Mouse (Mus musculus): ENCODE measurements at regions not wholly inside any gene's neighbourhood (a gene's known extent, or its start where the extent isn't known, plus 50 kb on each side); places are given as distances from the start of the nearest gene placed in this dataset.

- no peak for TF ChIP-seq GATA1 (IDR thresholded peaks at IDR 0.05; ENCODE audit: low read length)
Observed at GRCm38 (mm10) chr13:43903391-43903790, 118.8 kb downstream of the Cd83 start.

- TF ChIP-seq GATA1 (IDR thresholded peaks at IDR 0.05; ENCODE audit: low read length) = no peak
Observed at GRCm38 (mm10) chr13:43904291-43904690, 119.7 kb downstream of the Cd83 start.

GRCm38 (mm10) chr13:43906241-43906640 lies 121.7 kb downstream of the Cd83 start:
- TF ChIP-seq GATA1 (IDR thresholded peaks at IDR 0.05; ENCODE audit: low read length) = no peak

GRCm38 (mm10) chr13:43907425-43907824 lies 122.8 kb downstream of the Cd83 start:
- no peak for TF ChIP-seq GATA1 (IDR thresholded peaks at IDR 0.05; ENCODE audit: low read length)

- peak; percentile 37 for TF ChIP-seq GATA1 (IDR thresholded peaks at IDR 0.05; ENCODE audit: low read length)
Observed at GRCm38 (mm10) chr13:43908041-43908644, 123.6 kb downstream of the Cd83 start.

- TF ChIP-seq GATA1 (IDR thresholded peaks at IDR 0.05; ENCODE audit: low read length) = no peak
Observed at GRCm38 (mm10) chr13:43909933-43910332, 125.4 kb downstream of the Cd83 start.

GRCm38 (mm10) chr13:43913476-43913875 lies 128.9 kb downstream of the Cd83 start:
- no peak for TF ChIP-seq GATA1 (IDR thresholded peaks at IDR 0.05; ENCODE audit: low read length)

- no peak for TF ChIP-seq GATA1 (IDR thresholded peaks at IDR 0.05; ENCODE audit: low read length)
Observed at GRCm38 (mm10) chr13:43919781-43920420, 135.3 kb downstream of the Cd83 start.

GRCm38 (mm10) chr13:43930081-43930981 lies 145.8 kb downstream of the Cd83 start:
- no peak for TF ChIP-seq GATA1 (IDR thresholded peaks at IDR 0.05; ENCODE audit: low read length)

GRCm38 (mm10) chr13:43932946-43933345 lies 148.4 kb downstream of the Cd83 start:
- TF ChIP-seq GATA1 (IDR thresholded peaks at IDR 0.05; ENCODE audit: low read length) = no peak

GRCm38 (mm10) chr13:43935284-43935683 lies 150.7 kb downstream of the Cd83 start:
- no peak for TF ChIP-seq GATA1 (IDR thresholded peaks at IDR 0.05; ENCODE audit: low read length)

GRCm38 (mm10) chr13:43936504-43936903 lies 151.9 kb downstream of the Cd83 start:
- TF ChIP-seq GATA1 (IDR thresholded peaks at IDR 0.05; ENCODE audit: low read length) = no peak

- TF ChIP-seq GATA1 (IDR thresholded peaks at IDR 0.05; ENCODE audit: low read length) = no peak
Observed at GRCm38 (mm10) chr13:43938611-43939010, 154.0 kb downstream of the Cd83 start.

- TF ChIP-seq GATA1 (IDR thresholded peaks at IDR 0.05; ENCODE audit: low read length) = no peak
Observed at GRCm38 (mm10) chr13:43939375-43939774, 154.8 kb downstream of the Cd83 start.

GRCm38 (mm10) chr13:43941731-43942130 lies 157.2 kb downstream of the Cd83 start:
- TF ChIP-seq GATA1 (IDR thresholded peaks at IDR 0.05; ENCODE audit: low read length) = no peak

GRCm38 (mm10) chr13:43948606-43949005 lies 164.0 kb downstream of the Cd83 start:
- no peak for TF ChIP-seq GATA1 (IDR thresholded peaks at IDR 0.05; ENCODE audit: low read length)
